Mouse (Mus musculus) intestine, embryonic 16.5 days (tissue): ENCODE results near the gene Rpl39l. TPM values are rescaled to one million over a fixed set of nuclear protein-coding genes. Genes with fewer than 3 reads are reported as not detected.
"Not testable (repeated sequence)": the region's sequence is repeated elsewhere in the genome, so short reads cannot be mapped to it uniquely, and the experiment has no call there.

Experiments used
- ATAC-seq: fragments of 200-750 bp; cut with Nextera tagmentation; 2 replicates; pipeline ENCODE4 v1.8.0; 2017; ENCODE audit warnings: moderate TSS enrichment, moderate library complexity
- H3K27ac ChIP-seq: fragments of 300-500 bp; sonication (generic); 2 replicates; pipeline ENCODE4 v1.5.1; 2014; ENCODE audit warnings: mild to moderate bottlenecking, low read length
- H3K27me3 ChIP-seq: fragments of 300-500 bp; sonication (generic); replicated peaks from 2 replicates; pipeline ENCODE4 v1.6.1; 2014; ENCODE audit warnings: low read length, control low read depth, mixed read lengths; ENCODE audit not compliant: control insufficient read depth, insufficient read depth
- H3K36me3 ChIP-seq: fragments of 300-500 bp; sonication (generic); 2 replicates; pipeline ENCODE4 v1.6.1; 2014; ENCODE audit warnings: low read length, control low read depth; ENCODE audit not compliant: control insufficient read depth, insufficient read depth
- H3K4me1 ChIP-seq: fragments of 300-500 bp; sonication (generic); 2 replicates; pipeline ENCODE4 v1.6.1; 2014; ENCODE audit warnings: low read length, control low read depth, mixed read lengths; ENCODE audit not compliant: control insufficient read depth, insufficient read depth
- H3K4me2 ChIP-seq: fragments of 300-500 bp; sonication (generic); 2 replicates; pipeline ENCODE4 v1.6.1; 2014; ENCODE audit warnings: low read depth, low read length, control low read depth
- H3K4me3 ChIP-seq: fragments of 300-500 bp; sonication (generic); 2 replicates; pipeline ENCODE4 v1.5.1; 2014; ENCODE audit warnings: mild to moderate bottlenecking, low read length
- H3K9ac ChIP-seq: fragments of 300-500 bp; sonication (generic); 2 replicates; pipeline ENCODE4 v1.6.1; 2014; ENCODE audit warnings: low read depth, low read length
- H3K9me3 ChIP-seq: fragments of 300-500 bp; sonication (generic); 2 replicates; pipeline ENCODE4 v1.6.1; 2016; ENCODE audit warnings: low read length, control low read depth; ENCODE audit not compliant: control insufficient read depth
- WGBS: fragments of 180-500 bp; shearing (Covaris S2); extraction: QIAGEN DNeasy Blood & Tissue Kit; methylation state at CpG from one replicate; pipeline ENCODE4 v1.1.7; 2014; 5-methylcytosine and 5-hydroxymethylcytosine counted together
- polyA plus RNA-seq: library from polyadenylated mRNA; unstranded; fragments of >200 nt; fragmentation: Nextera tagmentation; extraction: Ambion mirVana; gene quantifications from 2 replicates; pipeline ENCODE4 v1.2.1, GENCODE M21; 2015

The Rpl39l gene
- polyA plus RNA-seq, result 0.27 TPM in 1 of 2 replicates, not detected in the other

DNA sequence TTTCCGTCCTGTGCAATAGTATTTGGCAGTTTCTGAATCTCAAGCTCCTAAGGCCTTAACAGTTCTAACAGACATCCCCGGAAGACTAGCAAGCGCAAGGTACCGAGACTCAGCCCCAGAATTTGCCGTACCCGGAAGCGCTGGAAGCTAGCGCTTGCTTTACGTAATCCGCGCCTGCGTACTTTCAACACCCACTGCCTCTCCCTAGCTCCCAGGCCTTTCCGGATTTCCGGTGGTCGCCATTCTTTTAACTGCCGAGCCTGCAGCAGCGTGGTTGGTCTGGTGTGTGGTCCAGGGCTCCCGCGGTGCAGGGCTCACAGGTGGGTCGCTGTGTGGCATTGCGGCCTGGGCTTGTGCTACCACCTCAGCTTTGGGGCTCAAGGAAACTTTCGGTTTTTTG lies at the start of gene Rpl39l:
Gene Rpl39l, plus strand, starts transcription at position 222 of the 400 bp plus-strand sequence.
- 84% methylated on average over 22 of the region's 22 CpGs for WGBS
- H3K9me3 ChIP-seq, result no peaks in the 10 kb centered on the region
- no peak for ATAC-seq
- H3K27me3 ChIP-seq, result no peaks in the 10 kb centered on the region
- no peak within 1 kb of the TSS for H3K9ac ChIP-seq
- no peaks in the 10 kb centered on the region for H3K4me1 ChIP-seq
- no peaks in the 10 kb centered on the region for H3K36me3 ChIP-seq
- H3K4me2 ChIP-seq, result no peak within 1 kb of the TSS
- H3K4me3 ChIP-seq, result no peak within 1 kb of the TSS
- H3K27ac ChIP-seq, result no peak within 1 kb of the TSS

DNA sequence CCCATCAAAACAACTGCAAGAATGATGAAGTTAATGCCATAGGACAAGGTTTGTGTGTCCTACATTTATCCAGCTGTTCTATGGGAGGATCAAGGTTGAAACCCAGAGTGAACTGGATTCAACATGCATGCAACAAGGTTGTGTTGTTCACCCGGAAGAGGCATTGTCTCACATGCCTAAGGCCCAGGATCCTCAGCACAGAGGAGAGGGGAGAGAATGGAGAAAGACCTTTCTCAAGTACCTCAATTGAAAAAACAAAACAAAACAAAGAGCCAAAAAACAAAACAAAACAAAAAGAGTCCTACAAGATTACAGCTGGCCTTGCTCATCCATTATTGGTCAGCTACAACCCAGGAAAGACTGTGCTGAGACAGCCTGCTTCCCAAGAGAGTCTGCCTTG lies 42.4 kb upstream of the Rpl39l start:
- no peak overlapping the region for H3K9ac ChIP-seq
- no peak for ATAC-seq
- 90% methylated on average over 1 of the region's 1 CpGs for WGBS

DNA sequence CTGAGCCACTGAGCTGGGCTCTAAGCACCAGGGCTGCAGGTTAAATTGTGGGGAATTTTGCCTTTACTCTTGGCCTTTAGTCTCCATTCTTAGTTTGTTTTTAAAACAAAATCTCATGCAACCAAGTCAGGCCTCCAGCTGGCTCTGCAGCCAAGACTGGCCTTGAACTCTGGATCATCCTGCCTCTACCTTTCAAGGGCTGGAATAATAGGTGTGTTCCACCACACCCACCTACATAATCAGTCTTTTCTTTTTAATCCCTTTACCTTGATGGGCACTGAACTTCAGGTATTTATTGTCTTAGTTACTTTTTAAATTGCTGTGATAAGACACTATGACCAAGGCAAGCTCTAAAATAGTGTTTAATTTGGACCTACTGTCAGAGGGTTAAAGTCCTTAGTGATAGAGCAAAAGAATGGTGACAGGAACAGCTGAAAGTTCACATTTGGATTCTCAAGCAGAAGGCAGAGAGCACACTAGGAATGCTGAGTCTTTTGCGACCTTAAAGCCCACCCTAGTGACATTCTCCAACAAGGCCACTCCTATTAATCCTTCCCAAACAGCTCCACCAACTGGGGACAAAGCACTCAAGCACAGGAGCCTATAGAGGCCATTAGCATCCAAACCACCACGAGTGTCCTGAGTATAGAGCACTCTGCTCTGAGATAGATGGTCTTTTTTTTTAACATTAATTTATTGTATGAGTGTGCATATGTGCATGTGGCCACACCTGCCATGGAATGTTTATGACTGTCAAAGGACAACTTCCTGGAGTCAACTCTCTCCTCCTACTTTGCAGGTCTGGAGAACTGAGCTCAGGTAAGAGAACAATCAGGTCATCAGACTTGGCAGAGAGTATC lies 40.7 kb upstream of the Rpl39l start:
- H3K9me3 ChIP-seq, result no peaks in the 10 kb centered on the region
- H3K36me3 ChIP-seq, result no peaks in the 10 kb centered on the region

More for the DNA sequence above, 42.4 kb upstream of the Rpl39l start:
- Histone ChIP-seq H3K4me2 (no peak overlapping the region), H3K4me1 (peaks cover 5% of the 10 kb centered on the region; the same call in 1 of the 2 replicates), H3K27ac (no peak overlapping the region), H3K9me3 (peaks cover 3% of the 10 kb centered on the region; the same call in 1 of the 2 replicates), H3K36me3 (no peaks in the 10 kb centered on the region), H3K27me3 (no peaks in the 10 kb centered on the region), H3K4me3 (no peak overlapping the region)

DNA sequence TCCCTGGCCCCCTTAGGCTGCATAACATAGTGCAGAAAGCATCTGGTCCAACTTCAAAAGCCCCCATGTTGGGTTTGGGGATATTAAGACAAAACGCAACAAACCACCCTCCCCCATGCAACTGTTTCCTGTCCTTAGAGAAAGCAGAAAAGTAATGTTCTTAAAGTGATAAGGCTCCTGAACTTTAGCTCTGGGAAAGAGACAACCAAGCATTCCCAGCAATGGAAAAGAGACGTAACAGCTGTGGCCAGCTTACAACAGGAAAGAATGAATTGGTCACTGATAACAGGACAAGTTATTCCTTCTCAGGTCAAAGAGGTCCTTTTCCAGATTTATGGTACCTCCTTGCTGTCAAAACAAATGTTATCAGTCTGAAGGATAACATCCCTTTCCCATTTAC lies 26.9 kb upstream of the Rpl39l start:
- Histone ChIP-seq H3K27ac (no peak overlapping the region), H3K4me1 (no peaks in the 10 kb centered on the region), H3K9ac (no peak overlapping the region), H3K4me3 (no peak overlapping the region), H3K27me3 (no peaks in the 10 kb centered on the region), H3K4me2 (no peak overlapping the region), H3K36me3 (no peaks in the 10 kb centered on the region), H3K9me3 (no peaks in the 10 kb centered on the region)
- 40% methylated on average over 2 of the region's 2 CpGs for WGBS
- ATAC-seq, result no peak

More for the DNA sequence above, 40.7 kb upstream of the Rpl39l start:
- Histone ChIP-seq H3K4me2 (no peak overlapping the region), H3K27ac (peak overlapping the region; percentile 30; the same call in 1 of the 2 replicates), H3K4me3 (no peak overlapping the region), H3K4me1 (peaks cover 5% of the 10 kb centered on the region; the same call in 1 of the 2 replicates), H3K9ac (no peak overlapping the region), H3K27me3 (no peaks in the 10 kb centered on the region)
- ATAC-seq, result peak; percentile 89
- WGBS, result 69% methylated on average over 2 of the region's 2 CpGs

DNA sequence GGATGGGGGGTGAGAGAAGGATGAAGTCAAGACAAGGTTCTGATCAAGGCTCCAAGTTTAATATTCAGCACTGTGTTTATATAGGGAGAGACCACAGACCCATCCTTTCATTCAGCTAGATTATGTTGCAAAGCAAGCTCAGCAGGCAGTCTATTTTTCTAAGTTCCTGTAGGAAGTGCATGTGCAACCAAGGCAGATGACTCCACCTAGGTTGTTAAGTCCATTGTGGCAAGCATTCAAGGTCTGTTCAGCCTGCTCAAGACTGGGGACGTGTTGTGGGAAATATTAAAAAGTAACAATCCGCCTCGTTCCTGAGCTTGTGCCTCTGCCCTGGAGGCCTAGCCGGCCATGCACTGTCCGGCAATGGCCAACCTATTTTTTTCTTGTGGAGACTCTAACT lies 22.6 kb upstream of the Rpl39l start:
- H3K27ac ChIP-seq, result no peak overlapping the region
- no peaks in the 10 kb centered on the region for H3K9me3 ChIP-seq
- H3K9ac ChIP-seq, result no peak overlapping the region
- no peaks in the 10 kb centered on the region for H3K27me3 ChIP-seq
- 93% methylated on average over 5 of the region's 5 CpGs for WGBS
- no peak overlapping the region for H3K4me2 ChIP-seq
- H3K4me3 ChIP-seq, result no peak overlapping the region
- no peaks in the 10 kb centered on the region for H3K36me3 ChIP-seq
- no peaks in the 10 kb centered on the region for H3K4me1 ChIP-seq
- no peak for ATAC-seq

DNA sequence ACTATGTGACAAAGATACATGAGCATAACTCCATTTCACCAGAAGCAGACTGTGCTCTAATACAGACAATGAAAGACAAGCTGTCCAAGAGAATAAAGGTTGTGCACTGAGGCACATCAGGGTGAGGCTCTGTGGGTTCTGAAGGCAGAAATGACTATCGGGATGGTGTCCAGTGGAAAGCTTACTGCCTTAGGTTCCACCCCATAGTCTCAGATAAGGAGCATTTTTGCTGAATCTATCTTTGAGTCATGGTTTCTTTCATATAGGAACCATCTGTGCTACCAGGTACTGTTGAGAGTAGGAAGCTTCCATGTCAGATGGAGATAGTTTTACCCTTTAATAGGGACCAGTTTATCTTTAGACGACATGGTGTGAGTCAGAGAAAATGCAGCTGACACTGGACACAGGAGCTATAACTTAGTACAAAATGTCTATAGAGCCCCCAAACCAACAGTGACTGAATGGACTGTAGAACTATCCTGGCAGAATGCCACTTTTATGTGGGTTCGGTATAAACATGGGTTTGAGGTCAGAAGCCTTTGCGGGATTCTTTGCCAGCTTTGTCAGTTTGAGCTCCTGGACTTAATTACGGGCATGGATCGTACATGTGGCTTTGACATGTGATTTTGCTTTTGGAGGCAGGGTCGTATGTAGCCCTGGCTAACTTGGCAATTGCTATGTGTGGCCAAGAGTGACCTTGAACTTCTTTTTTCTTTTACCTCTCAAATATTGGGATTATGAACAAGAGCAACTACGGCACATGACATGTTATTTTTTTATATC lies 712 bp upstream of the Rpl39l start:
- Histone ChIP-seq H3K27me3 (no peaks in the 10 kb centered on the region), H3K9me3 (no peaks in the 10 kb centered on the region), H3K4me2 (no peak overlapping the region), H3K27ac (no peak overlapping the region), H3K4me1 (no peaks in the 10 kb centered on the region), H3K36me3 (no peaks in the 10 kb centered on the region), H3K4me3 (no peak overlapping the region), H3K9ac (no peak overlapping the region)
- ATAC-seq, result no peak
- 85% methylated on average over 8 of the region's 8 CpGs for WGBS

DNA sequence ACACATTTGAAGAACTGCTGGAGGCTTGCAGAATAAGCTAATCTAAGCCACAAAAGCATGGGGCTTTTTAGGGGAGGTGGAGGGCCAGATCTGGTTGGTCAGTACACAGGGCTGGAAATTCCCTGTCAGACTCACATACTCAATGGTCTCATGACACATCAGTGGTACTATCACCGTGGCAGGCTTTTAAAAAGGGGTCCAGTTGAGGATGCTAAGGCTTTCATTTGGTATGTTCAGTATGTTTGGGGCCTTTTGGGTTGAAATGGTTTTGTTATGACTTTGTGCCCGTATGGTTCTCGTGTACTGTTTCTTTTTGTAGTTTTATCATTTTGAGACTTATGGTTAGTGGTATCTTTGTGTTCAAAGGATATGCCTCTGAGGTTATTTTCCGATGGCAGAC lies 1.2 kb downstream of the Rpl39l start:
- H3K27ac ChIP-seq, result no peak overlapping the region
- H3K27me3 ChIP-seq, result no peaks in the 10 kb centered on the region
- ATAC-seq, result no peak
- H3K9me3 ChIP-seq, result no peaks in the 10 kb centered on the region
- H3K4me2 ChIP-seq, result no peak overlapping the region
- no peak overlapping the region for H3K9ac ChIP-seq
- 89% methylated on average over 4 of the region's 4 CpGs for WGBS
- H3K4me1 ChIP-seq, result no peaks in the 10 kb centered on the region
- H3K36me3 ChIP-seq, result no peaks in the 10 kb centered on the region
- no peak overlapping the region for H3K4me3 ChIP-seq

- H3K36me3 ChIP-seq, result no peaks in the 10 kb centered on the region
- H3K4me2 ChIP-seq, result no peak overlapping the region
- H3K9ac ChIP-seq, result no peak overlapping the region
- no peaks in the 10 kb centered on the region for H3K4me1 ChIP-seq
- H3K27me3 ChIP-seq, result no peaks in the 10 kb centered on the region
- 89% methylated on average over 3 of the region's 3 CpGs for WGBS
- no peak overlapping the region for H3K4me3 ChIP-seq
- H3K9me3 ChIP-seq, result no peaks in the 10 kb centered on the region
- no peak overlapping the region for H3K27ac ChIP-seq
- no peak for ATAC-seq
These were observed 2.3 kb downstream of the Rpl39l start for GRCm38 (mm10) chr16:10172179-10172820.

- 94% methylated on average over 10 of the region's 10 CpGs for WGBS
These were observed 17.4 kb downstream of the Rpl39l start for GRCm38 (mm10) chr16:10187461-10187860.

More at GRCm38 (mm10) chr16:10187461-10187860, 17.4 kb downstream of the Rpl39l start:
- H3K9me3 ChIP-seq, H3K4me2 ChIP-seq, H3K36me3 ChIP-seq, ATAC-seq, H3K4me1 ChIP-seq, H3K9ac ChIP-seq, H3K27me3 ChIP-seq, H3K4me3 ChIP-seq, H3K27ac ChIP-seq: not testable (repeated sequence)
